Mouse (Mus musculus): ENCODE measurements around the gene Pde4c.
A peak's percentile ranks its signal among the peaks of the same experiment; 100 is the strongest.

Gene Pde4c

DNA sequence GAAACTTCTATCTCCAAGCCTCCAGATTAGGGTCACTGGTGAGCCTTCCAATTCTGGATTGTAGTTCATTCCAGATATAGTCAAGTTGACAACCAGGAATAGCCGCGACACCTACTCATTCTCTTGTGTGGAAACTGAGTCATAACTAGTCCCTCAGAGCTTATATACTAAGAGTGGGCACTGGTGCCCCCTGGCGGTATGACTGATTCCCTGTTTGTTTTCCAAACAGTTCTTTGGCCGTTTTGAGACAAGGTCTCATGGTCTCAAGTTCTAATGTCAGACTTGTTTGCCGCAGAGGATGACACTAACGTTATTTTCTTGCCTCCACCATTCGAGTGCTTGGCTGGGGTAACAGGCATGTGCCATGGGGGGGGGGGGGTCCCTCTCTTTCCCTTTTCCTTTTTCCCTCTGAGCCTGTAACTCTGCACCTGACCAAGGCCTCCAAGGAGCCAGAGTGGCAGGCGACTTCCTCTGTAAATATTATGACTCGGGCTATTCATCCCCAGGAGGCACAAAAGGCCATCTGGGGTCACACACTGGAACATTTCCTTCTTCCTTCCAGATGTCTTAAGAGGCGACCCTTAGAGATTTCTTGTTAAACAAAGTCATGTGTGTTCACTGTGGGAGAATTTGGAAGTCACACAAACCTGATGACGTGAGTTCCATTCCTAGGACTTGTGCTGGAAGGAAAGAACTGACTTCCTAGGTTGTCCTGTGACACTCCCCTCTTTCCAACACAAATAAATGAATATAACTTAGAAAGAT is 28.7 kb downstream of the Pde4c start:
- no peak for DNase-seq (ENCODE audit: low spot score)

DNA sequence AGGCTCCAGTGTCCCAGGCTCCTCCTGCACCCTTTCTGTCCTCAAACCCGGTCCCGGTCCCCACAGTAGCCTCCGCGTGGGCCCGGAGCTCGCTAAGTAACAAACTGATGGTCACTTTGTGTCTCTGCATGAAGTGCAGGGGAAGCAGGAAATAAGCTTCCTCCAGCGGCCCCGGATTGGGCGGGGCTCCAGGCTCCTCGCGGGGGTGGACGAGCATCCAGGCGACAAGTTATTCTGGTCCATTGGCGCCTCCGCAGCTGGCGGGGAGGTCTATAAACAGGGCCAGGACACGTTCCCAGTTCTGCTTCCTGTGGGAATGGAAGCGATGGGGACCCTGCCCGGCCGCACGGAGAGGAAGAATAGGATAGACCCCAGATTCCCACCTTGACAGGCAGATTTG is 29.6 kb downstream of the Pde4c start:
- no peak for DNase-seq (ENCODE audit: low spot score)

DNA sequence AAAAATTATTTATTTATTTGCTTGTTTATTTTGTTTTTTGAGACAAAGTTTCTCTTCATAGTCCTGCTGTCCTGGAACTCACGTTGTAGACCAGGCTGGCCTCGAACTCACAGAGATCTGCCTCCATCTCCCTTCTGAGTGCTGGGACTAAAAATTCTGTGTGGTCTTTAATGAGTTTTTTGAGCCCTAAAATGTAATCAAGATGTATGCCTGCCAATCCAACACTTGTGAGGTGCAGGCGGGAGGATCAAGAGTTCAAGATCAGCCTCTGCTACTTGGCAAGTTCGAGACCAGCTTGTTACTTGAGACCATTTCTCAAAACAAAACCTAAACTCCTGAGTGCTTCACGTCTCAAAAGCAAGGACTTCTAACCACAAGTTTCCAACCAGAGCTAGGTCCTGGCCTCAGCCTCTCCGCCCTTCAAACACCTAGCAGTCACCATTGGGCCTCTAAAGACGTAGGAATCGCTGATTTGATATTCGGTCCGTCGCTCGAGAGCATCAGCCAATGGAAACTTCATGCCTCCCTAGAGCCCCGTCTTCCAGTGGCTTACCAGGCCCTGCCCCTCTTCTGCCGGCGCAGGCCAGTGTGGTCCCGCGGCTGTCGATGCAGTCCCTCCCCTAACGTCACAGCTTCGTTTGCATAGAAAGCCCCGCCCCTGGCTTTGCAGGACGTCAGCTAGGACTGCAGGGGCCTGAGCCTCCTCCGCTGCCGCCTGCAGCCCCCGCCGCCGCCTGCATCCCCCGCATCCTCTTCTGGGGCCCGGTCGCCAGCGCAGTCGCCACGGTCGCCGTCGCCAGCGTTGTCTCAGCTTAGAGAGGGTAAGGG is 30.7 kb downstream of the Pde4c start, which contains the start of gene Rab3a:
TSS of gene Rab3a (plus strand) at position 637 of the 828 bp plus-strand sequence.
- peak; percentile 98 for DNase-seq (ENCODE audit: low spot score)

DNA sequence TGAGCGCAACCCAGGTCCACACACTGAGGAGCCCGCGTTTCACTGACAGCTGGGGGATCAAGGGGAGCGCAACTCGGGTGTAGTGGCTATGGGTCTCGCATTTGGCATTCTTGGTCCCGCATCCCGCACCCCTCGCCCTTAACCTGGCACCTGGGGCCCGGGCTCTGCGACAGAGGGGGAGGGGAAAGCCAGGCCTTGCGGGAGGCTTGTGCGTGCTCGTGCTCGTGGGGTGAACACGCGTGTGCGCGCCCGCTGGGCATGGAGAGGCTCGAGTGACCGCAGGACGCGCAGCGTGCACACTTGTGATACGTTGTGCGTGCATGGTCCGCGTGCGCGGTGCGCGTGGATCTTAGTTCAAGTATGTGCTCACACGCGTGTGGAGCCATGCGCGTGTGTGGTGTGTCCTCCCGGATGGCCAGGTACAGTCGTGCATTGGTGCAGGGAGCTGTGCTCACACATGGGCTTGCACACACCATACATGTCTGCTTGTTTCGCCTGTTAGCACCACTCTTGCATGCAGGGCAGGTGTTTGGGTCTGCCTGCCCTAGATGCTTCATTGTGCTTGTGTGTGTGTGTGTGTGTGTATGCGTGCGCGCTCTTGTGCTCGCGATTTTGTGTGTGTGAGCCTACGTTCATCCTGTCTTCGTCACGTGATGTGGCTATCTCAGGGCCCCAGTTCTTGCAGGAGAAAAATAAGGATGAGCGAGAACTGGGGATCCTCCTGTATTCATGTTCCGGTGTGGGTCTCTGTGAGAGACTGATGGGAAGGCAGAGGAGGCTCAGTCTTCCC is 31.5 kb downstream of the Pde4c start:
- no peak for DNase-seq (ENCODE audit: low spot score)

DNA sequence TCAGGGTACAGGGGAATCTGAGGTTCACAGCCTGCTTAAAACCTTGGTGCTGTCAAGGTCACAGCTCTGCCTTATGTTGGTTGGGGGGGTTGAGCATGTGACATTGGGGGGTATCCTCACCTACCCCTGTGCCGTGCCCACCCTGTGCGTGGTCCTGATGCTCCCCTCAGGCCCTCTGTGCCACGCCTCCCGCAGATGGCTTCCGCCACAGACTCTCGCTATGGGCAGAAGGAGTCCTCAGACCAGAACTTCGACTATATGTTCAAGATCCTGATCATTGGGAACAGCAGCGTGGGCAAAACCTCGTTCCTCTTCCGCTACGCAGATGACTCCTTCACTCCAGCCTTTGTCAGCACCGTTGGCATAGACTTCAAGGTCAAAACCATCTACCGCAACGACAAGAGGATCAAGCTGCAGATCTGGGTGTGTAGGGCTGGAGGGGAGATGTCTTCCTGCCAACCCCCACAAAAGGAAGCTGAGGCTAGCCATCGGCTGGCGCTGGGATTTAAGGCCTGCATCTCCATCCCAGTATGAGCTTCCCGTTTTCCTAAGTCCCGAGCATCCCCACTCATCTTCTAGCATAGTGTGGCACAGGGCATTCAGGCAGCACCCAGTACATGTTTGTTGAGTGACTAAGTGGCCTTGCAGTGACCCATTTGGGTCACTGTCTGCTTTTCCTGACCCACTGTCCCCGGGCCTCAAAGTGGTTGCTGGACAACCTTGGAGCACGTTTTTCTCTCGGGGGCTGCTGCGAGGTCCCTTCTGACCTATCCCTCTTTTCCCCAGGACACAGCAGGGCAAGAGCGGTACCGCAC is 32.3 kb downstream of the Pde4c start:
- DNase-seq (ENCODE audit: low spot score) = no peak

DNA sequence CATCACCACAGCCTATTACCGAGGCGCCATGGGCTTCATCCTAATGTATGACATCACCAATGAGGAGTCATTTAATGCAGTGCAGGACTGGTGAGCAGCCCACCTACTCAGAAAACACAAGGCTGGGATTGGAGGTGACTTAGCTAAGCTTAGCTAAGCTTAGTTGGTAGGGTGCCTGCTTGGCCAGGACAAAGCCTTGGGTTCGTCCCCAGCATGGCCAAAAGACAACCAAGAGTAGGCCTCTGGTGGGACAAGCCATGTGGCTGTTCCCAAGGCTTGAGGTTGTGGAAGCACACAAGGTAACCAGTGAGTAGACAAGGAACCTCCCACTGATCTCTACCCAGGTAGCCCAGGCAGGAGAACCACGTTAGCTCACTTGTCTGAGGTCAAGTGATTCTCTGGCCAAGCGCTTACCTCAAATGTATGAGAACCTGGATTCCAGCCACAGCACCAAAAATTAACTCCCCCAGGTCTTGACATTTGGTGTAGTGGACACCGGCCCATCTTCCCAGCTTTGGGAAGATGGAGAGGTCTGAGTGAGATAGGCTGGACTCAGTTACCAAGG is 33.0 kb downstream of the Pde4c start:
- DNase-seq (ENCODE audit: low spot score) = no peak

DNA sequence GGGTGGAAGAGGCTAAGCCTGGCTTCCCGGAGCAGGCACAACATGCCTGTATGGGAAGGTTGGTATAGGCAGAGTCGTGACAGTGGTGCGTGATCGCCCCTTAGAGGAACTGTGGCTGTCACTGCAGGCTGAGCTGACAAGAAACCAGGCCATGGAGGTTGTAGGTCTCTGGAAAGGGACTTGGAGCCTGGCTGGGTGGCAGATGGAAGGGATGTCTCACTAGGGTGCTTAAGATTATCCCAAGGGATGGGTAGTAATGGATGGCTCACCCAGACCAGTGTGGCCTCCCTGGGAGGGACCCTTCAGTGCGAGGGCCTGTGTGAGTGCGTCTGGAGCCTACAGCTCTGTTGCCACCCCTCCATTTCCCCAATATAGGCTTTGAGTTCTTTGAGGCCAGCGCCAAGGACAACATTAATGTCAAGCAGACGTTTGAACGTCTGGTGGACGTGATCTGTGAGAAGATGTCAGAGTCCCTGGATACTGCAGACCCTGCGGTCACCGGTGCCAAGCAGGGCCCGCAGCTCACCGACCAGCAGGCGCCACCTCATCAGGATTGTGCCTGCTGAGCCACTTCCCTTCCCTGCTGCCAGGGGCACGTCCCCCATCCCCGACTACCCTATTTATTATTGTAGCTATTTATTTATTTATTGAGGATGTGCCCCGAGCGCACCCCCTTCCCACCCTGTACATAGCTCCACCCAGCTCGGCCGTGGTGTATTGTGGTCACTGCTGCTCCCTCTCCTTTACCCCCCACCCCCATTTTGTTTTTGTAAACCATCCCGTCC is 34.2 kb downstream of the Pde4c start:
- no peak for DNase-seq (ENCODE audit: low spot score)

DNA sequence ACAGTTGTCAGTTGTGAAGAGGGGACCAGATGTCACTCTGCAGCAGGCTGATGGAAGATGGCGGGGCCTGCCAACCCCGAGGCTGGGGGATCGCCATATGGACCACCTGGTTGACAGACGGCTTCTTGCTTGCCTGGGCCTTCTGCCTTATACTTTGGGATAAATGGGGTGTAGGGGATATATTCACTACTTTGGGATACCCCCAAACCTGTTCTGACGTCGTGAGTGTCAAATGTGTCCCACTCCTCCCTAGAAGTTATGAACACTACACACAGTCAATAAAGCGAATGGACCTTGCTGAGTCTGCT is 34.7 kb downstream of the Pde4c start:
- no peak for DNase-seq (ENCODE audit: low spot score)

DNA sequence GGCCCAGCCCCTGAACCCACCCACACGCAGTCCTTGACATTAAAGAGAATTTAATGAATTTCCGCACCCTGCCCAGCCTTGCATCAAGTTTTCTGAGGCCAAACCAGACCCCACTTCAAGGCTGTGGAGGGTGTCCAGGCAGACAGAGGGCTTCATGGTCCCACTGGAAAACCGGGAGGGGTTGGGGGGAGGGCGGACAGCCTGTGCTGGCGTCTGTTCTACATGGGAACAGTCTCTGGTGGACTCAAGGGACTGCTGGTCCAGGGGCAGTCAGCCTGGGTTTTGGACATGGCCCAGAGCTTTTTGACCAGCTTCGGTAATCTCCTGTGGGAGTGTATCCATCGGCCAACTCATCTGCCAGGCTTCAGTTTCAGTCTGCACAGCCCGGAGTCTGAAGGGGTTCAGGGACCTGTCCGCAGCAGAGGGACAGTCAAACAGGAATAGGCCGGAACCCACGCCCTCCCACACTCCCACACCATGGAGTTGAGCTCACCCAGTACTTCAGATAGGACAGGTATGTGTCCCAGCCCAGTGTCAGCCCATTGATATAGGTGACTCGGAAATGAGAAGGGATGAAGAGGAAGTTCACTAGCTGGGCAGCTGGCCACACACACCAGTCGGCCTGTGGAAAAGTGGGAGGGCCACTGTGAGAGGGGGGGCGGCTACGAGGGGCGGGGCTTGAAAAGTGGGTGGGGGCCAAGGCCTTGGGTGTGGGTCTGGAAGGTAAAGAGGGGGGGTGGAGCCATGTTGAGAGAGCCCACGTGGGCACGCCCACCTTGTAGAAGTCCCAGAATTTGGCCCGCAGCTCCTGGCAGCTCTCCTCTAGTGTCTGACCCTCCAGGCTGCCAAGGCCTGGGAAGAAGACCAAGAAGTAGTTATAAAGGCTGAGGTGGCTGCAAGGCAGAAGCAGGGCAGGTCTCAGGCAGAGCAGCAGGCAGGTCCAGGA is 35.4 kb downstream of the Pde4c start:
- DNase-seq (ENCODE audit: low spot score) = no peak

DNA sequence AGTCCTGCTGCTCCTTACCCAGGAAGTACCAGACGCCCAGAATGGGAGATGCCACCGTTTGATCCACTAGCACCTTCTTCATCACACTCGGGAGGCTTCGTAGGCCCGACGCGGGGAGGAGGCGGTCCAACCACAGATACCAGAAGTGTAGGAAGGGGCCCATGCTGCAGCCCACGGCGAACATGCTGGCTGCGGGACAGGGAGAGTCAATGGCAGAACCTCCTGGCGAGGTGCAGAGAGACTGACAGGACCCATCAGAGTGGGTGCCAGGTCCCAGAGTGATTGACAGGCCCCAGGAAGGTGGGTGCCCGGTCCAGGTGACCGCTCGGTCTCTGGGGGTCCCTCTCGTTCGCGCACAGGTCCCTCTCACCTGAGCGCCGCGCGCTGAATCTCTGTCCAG is 36.8 kb downstream of the Pde4c start:
- DNase-seq (ENCODE audit: low spot score) = no peak

DNA sequence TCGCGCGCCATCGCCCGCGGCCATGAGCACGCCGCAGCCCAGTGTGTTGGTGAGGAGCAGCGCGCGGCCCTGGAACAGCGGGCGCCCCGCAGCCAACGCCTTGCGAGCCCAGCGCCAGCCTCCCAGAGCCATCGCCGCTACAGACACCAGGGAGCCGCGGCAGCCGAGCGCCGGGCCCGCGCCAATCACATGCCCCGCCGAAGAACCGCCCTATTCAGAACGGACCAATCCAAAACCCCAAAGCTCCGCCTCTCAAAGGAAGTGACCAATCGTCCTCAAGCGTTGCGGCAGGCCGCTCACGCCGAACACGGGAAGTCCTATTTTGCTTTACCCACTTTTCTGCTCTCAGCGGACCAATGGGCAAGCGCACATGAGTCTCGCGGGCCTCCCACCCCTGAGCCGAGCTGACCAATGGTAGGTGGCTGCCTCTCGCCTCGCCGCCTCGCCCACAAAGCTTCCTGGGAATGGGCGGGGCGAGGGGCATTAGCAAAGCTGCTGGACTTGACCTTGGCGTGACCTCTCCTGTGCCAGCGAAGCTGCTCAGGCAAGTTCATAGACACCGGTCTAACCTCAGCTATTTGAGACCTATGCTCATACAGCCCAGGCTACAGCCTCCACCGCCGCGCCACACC is 37.4 kb downstream of the Pde4c start, which contains the start of gene Mpv17l2:
TSS of gene Mpv17l2 (minus strand) at position 172 of the 632 bp plus-strand sequence.
- DNase-seq (ENCODE audit: low spot score) = peak; percentile 97

DNA sequence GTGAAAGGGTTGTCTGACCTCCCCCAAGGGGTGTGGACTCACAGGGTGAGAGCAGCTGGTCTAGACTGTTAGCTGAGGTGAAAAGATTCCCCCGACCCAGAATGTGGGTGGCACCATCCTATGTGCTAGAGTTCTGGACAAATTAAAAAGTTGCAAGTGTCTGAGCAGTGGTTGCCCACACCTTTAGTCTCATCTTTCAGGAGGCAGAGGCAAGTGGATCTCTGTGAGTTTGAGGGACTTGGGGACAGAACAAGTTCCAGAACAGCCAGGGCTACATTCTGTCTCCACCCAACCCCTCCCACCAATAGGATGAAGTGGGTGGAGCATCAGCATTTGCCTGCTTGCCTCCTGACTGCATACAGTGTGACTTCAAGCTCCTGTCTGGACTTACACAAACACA is 38.6 kb downstream of the Pde4c start:
- DNase-seq (ENCODE audit: low spot score) = no peak

DNA sequence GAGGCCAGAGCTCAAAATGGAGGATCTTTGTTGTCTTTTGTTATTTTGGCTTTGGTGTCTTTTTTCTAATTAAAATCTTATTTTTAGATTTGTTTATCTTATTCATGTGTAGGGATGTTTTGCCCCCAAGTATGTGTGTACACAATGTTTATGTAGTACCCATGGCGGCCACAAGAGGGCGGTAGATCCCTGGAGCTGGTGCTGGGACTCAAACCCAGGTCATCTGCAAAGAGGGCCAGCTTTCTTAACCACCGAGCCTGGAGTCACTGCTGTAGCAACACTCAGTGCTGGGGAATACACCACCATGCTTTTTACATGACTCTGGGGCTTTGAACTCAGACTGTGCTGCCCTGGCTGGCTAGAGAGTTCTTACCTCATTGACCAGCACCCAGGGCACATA is 39.8 kb downstream of the Pde4c start:
- DNase-seq (ENCODE audit: low spot score) = no peak

DNA sequence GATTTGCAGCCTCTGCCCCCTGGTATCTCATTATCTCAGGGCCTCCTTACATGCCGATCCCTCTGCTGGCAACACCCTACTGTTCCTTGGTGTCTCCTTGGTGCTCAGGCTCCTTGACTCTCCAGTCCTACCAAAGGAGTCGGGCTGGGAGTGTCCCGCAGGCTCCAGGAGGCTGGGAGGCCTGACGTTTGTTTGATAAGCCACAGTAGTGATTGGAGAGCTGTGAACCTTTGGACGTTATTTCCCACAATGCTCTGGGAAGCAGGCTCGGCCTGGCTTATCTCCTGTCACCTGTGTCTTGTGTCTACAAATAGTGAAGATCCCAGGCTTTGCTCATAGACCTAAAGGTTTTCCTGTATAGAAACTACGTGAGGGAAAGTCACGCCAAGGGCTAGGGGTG is 40.5 kb downstream of the Pde4c start:
- no peak for DNase-seq (ENCODE audit: low spot score)

DNA sequence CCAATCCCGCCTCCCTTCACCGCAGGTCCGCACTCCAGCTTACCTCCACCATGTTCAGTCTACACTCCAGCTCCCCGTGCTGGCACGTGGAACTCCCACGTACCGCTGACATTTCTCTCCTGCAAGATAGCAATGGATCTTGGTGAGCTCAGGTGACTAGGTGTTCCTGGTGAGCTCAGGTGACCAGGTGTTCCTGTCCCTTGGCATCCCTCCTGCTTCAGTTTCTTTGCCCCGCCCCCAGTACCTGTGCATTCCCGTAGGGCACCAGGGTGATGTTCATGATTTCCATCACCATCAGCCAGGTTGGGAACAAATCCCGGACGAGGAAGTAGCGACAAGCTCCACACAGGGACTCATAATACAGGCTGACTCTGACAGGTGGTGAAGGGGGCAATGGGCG is 41.2 kb downstream of the Pde4c start:
- DNase-seq (ENCODE audit: low spot score) = no peak

DNA sequence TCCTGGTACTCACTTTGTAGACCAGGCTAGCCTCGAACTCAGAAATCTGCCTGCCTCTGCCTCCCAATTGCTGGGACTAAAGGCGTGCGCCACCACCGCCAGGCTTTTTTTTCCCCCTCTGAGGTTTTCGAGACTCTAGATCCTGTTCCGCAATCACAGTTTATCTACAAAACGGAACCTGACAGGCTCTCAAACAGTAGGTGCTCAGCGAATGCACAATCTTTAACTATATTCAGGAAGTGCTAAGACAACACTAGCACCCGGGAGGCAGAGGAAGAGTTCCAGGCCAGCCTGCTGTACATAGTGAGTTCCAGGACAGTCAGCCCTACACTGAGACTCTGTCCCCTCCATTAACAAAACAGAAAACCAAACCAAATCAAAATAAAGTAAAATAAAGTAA is 41.8 kb downstream of the Pde4c start:
- no peak for DNase-seq (ENCODE audit: low spot score)

DNA sequence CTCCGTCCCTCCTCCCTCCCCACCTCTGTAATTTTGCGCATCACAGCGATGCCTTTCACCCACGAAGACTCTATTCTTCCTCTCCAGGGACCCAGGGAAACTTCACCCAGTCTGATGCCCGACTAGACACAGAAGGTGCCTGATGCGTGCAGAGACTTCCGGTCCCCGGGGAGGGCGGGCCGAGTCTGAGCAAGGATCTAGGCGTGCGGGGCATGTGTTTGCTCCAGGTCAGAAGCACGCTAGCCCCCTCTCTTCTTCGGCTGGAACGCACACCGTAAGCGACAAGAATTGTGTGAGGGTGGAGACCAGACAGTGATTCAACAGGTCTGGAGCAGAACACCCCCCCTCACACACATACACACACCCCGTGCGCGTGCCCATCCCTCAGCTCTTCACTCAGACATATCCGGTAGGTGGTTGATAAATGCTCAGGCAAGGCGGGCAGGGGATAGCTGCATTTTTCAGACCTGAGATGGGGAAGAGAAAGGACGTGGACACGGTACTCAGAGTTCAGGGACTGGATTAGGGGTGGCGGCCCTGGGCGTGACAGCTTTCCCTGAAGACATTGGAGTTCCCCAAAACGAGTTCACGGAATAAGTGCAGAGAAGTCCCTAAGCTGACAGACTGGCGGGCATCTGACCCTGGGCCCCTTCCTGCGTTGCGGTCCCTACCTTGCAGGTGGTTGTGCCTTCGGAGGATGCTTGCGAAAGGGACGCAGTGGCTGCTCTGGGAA is 42.5 kb downstream of the Pde4c start:
- DNase-seq (ENCODE audit: low spot score) = no peak
